Mouse (Mus musculus): ENCODE measurements around the gene Lmf2. TPM values are rescaled to one million over a fixed set of nuclear protein-coding genes. Genes with fewer than 3 reads are reported as not detected.

Gene Lmf2
- polyA plus RNA-seq, 1 experiment from 2014 or later = 26.8 TPM

GRCm38 (mm10) chr15:89384617-89385016 is 29.2 kb upstream of the Lmf2 start, which contains the start of gene Klhdc7b:
Gene Klhdc7b (plus strand): TSS chr15:89384917.
- H3K9ac ChIP-seq (ENCODE audit: low read depth, low read length) = no peak within 1 kb of the TSS
- DNase-seq (ENCODE audit: low spot score) (no peak), ATAC-seq (ENCODE audit: low FRiP score) (no peak)
- H3K9me3 ChIP-seq (ENCODE audit: control insufficient read depth, low read length) = no peaks in the 10 kb centered on the region
- WGBS = 91% methylated on average over 7 of the region's 7 CpGs
- H3K4me1 ChIP-seq (replicated peaks; ENCODE audit: control insufficient read depth, insufficient read depth, low read length) = no peaks in the 10 kb centered on the region; the same call in 1 of the 2 replicates
- H3K4me3 ChIP-seq (ENCODE audit: low read depth, low read length) = no peak within 1 kb of the TSS
- no peak within 1 kb of the TSS for H3K4me2 ChIP-seq (replicated peaks; ENCODE audit: low read depth, low read length)
- no peaks in the 10 kb centered on the region for H3K36me3 ChIP-seq (ENCODE audit: control insufficient read depth, insufficient read depth, low read length)
- peaks cover 1% of the 10 kb centered on the region for H3K27me3 ChIP-seq (ENCODE audit: control insufficient read depth, insufficient read depth, low read length)
- H3K27ac ChIP-seq (ENCODE audit: low read depth, low read length) = no peak within 1 kb of the TSS

GRCm38 (mm10) chr15:89379429-89379828 is 24.0 kb upstream of the Lmf2 start:
- H3K9ac ChIP-seq (ENCODE audit: low read depth, low read length) = peak overlapping the region; percentile 35
- peak overlapping the region; percentile 32 for H3K4me3 ChIP-seq (ENCODE audit: low read depth, low read length)
- 18% methylated on average over 10 of the region's 10 CpGs for WGBS
- no peaks in the 10 kb centered on the region for H3K9me3 ChIP-seq (ENCODE audit: control insufficient read depth, low read length)
- no peaks in the 10 kb centered on the region for H3K36me3 ChIP-seq (ENCODE audit: control insufficient read depth, insufficient read depth, low read length)
- no peak for DNase-seq (ENCODE audit: low spot score)
- ATAC-seq (ENCODE audit: low FRiP score) = no peak
- peaks cover 32% of the 10 kb centered on the region for H3K27me3 ChIP-seq (ENCODE audit: control insufficient read depth, insufficient read depth, low read length)
- H3K4me2 ChIP-seq (replicated peaks; ENCODE audit: low read depth, low read length) = peak overlapping the region; percentile 62
- H3K27ac ChIP-seq (ENCODE audit: low read depth, low read length) = no peak overlapping the region
- H3K4me1 ChIP-seq (replicated peaks; ENCODE audit: control insufficient read depth, insufficient read depth, low read length) = no peaks in the 10 kb centered on the region; the same call in 1 of the 2 replicates

GRCm38 (mm10) chr15:89378831-89379401 is 23.5 kb upstream of the Lmf2 start, which contains the start of gene Odf3b:
Gene Odf3b (minus strand): TSS chr15:89379282.
- no peaks in the 10 kb centered on the region for H3K36me3 ChIP-seq (ENCODE audit: control insufficient read depth, insufficient read depth, low read length)
- H3K27me3 ChIP-seq (ENCODE audit: control insufficient read depth, insufficient read depth, low read length) = peaks cover 32% of the 10 kb centered on the region
- no peak; the same call in 1 of the 2 replicates for ATAC-seq (ENCODE audit: low FRiP score)
- under 1% methylated on average over 33 of the region's 33 CpGs for WGBS
- H3K9ac ChIP-seq (ENCODE audit: low read depth, low read length) = peak within 1 kb of the TSS; percentile 35
- H3K27ac ChIP-seq (ENCODE audit: low read depth, low read length) = no peak within 1 kb of the TSS
- peak within 1 kb of the TSS; percentile 32 for H3K4me3 ChIP-seq (ENCODE audit: low read depth, low read length)
- no peaks in the 10 kb centered on the region for H3K9me3 ChIP-seq (ENCODE audit: control insufficient read depth, low read length)
- H3K4me2 ChIP-seq (replicated peaks; ENCODE audit: low read depth, low read length) = peak within 1 kb of the TSS; percentile 62
- H3K4me1 ChIP-seq (replicated peaks; ENCODE audit: control insufficient read depth, insufficient read depth, low read length) = no peaks in the 10 kb centered on the region; the same call in 1 of the 2 replicates
- peak; percentile 52 for DNase-seq (ENCODE audit: low spot score)

GRCm38 (mm10) chr15:89377938-89378828 is 22.7 kb upstream of the Lmf2 start:
- no peak for ATAC-seq (ENCODE audit: low FRiP score)
- peak overlapping the region; percentile 35 for H3K9ac ChIP-seq (ENCODE audit: low read depth, low read length)
- H3K9me3 ChIP-seq (ENCODE audit: control insufficient read depth, low read length) = no peaks in the 10 kb centered on the region
- no peaks in the 10 kb centered on the region for H3K36me3 ChIP-seq (ENCODE audit: control insufficient read depth, insufficient read depth, low read length)
- H3K4me1 ChIP-seq (replicated peaks; ENCODE audit: control insufficient read depth, insufficient read depth, low read length) = peaks cover under 1% of the 10 kb centered on the region
- 10% methylated on average over 41 of the region's 46 CpGs for WGBS
- H3K4me2 ChIP-seq (replicated peaks; ENCODE audit: low read depth, low read length) = peak overlapping the region; percentile 62
- H3K4me3 ChIP-seq (ENCODE audit: low read depth, low read length) = peak overlapping the region; percentile 32
- no peak for DNase-seq (ENCODE audit: low spot score)
- H3K27me3 ChIP-seq (ENCODE audit: control insufficient read depth, insufficient read depth, low read length) = peaks cover 32% of the 10 kb centered on the region
- no peak overlapping the region for H3K27ac ChIP-seq (ENCODE audit: low read depth, low read length)

- Histone ChIP-seq H3K27me3 (ENCODE audit: control insufficient read depth, insufficient read depth, low read length) (peaks cover 32% of the 10 kb centered on the region), H3K4me3 (ENCODE audit: low read depth, low read length) (no peak overlapping the region), H3K36me3 (ENCODE audit: control insufficient read depth, insufficient read depth, low read length) (no peaks in the 10 kb centered on the region), H3K4me2 (replicated peaks; ENCODE audit: low read depth, low read length) (no peak overlapping the region), H3K9ac (ENCODE audit: low read depth, low read length) (no peak overlapping the region), H3K27ac (ENCODE audit: low read depth, low read length) (no peak overlapping the region), H3K9me3 (ENCODE audit: control insufficient read depth, low read length) (no peaks in the 10 kb centered on the region), H3K4me1 (replicated peaks; ENCODE audit: control insufficient read depth, insufficient read depth, low read length) (peaks cover 4% of the 10 kb centered on the region)
- 5% methylated on average over 17 of the region's 18 CpGs for WGBS
- DNase-seq (ENCODE audit: low spot score) (peak; percentile 36), ATAC-seq (ENCODE audit: low FRiP score) (no peak)
These were observed 21.9 kb upstream of the Lmf2 start for GRCm38 (mm10) chr15:89377362-89377761.

DNA sequence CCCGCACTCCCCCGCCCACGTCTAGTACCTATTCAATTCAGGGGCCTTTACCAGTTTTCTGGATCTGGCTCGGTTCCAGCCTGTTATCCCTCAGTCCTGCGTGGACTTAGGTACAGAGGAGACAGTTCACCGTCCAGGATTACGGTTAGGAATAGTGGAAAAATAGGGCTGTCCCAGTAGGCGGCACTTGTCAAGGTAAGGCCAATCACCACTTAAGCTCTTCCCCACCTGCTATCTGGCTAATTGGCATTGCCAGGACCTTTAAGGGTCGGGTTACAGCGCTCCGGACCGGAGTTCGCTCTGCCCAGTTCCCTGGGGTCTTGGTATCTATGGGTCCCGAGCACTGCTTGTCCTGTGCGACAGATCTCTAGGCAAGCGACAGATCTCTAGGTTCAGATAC is 21.5 kb upstream of the Lmf2 start, which contains the start of gene Tymp:
Gene Tymp, minus strand, starts transcription at position 83 of the 400 bp plus-strand sequence.
- WGBS = 18% methylated on average over 16 of the region's 16 CpGs
- no peak within 1 kb of the TSS for H3K9ac ChIP-seq (ENCODE audit: low read depth, low read length)
- DNase-seq (ENCODE audit: low spot score) (no peak), ATAC-seq (ENCODE audit: low FRiP score) (no peak)
- H3K36me3 ChIP-seq (ENCODE audit: control insufficient read depth, insufficient read depth, low read length) = no peaks in the 10 kb centered on the region
- peaks cover 4% of the 10 kb centered on the region for H3K4me1 ChIP-seq (replicated peaks; ENCODE audit: control insufficient read depth, insufficient read depth, low read length)
- H3K27ac ChIP-seq (ENCODE audit: low read depth, low read length) = no peak within 1 kb of the TSS
- no peak within 1 kb of the TSS for H3K4me3 ChIP-seq (ENCODE audit: low read depth, low read length)
- no peaks in the 10 kb centered on the region for H3K9me3 ChIP-seq (ENCODE audit: control insufficient read depth, low read length)
- H3K27me3 ChIP-seq (ENCODE audit: control insufficient read depth, insufficient read depth, low read length) = peaks cover 32% of the 10 kb centered on the region
- H3K4me2 ChIP-seq (replicated peaks; ENCODE audit: low read depth, low read length) = no peak within 1 kb of the TSS

GRCm38 (mm10) chr15:89376040-89376439 is 20.6 kb upstream of the Lmf2 start:
- Histone ChIP-seq H3K27ac (ENCODE audit: low read depth, low read length) (no peak overlapping the region), H3K36me3 (ENCODE audit: control insufficient read depth, insufficient read depth, low read length) (peaks cover 5% of the 10 kb centered on the region; the same call in 1 of the 2 replicates), H3K9ac (ENCODE audit: low read depth, low read length) (no peak overlapping the region), H3K4me1 (replicated peaks; ENCODE audit: control insufficient read depth, insufficient read depth, low read length) (peaks cover 4% of the 10 kb centered on the region), H3K27me3 (ENCODE audit: control insufficient read depth, insufficient read depth, low read length) (peaks cover 32% of the 10 kb centered on the region), H3K4me2 (replicated peaks; ENCODE audit: low read depth, low read length) (no peak overlapping the region), H3K4me3 (ENCODE audit: low read depth, low read length) (no peak overlapping the region), H3K9me3 (ENCODE audit: control insufficient read depth, low read length) (no peaks in the 10 kb centered on the region)
- no peak for DNase-seq (ENCODE audit: low spot score)
- no peak for ATAC-seq (ENCODE audit: low FRiP score)
- 87% methylated on average over 7 of the region's 7 CpGs for WGBS

GRCm38 (mm10) chr15:89374801-89375534 is 19.5 kb upstream of the Lmf2 start:
- Histone ChIP-seq H3K27ac (ENCODE audit: low read depth, low read length) (no peak overlapping the region), H3K4me3 (ENCODE audit: low read depth, low read length) (no peak overlapping the region)

More at GRCm38 (mm10) chr15:89374801-89375534, 19.5 kb upstream of the Lmf2 start:
- peaks cover 4% of the 10 kb centered on the region for H3K4me1 ChIP-seq (replicated peaks; ENCODE audit: control insufficient read depth, insufficient read depth, low read length)
- H3K9me3 ChIP-seq (ENCODE audit: control insufficient read depth, low read length) = no peaks in the 10 kb centered on the region
- H3K36me3 ChIP-seq (ENCODE audit: control insufficient read depth, insufficient read depth, low read length) = peaks cover 7% of the 10 kb centered on the region; the same call in 1 of the 2 replicates
- WGBS = 89% methylated on average over 17 of the region's 17 CpGs
- H3K9ac ChIP-seq (ENCODE audit: low read depth, low read length) = no peak overlapping the region; the same call in 1 of the 2 replicates
- DNase-seq (ENCODE audit: low spot score) (no peak), ATAC-seq (ENCODE audit: low FRiP score) (no peak)
- H3K4me2 ChIP-seq (replicated peaks; ENCODE audit: low read depth, low read length) = no peak overlapping the region
- peaks cover 32% of the 10 kb centered on the region for H3K27me3 ChIP-seq (ENCODE audit: control insufficient read depth, insufficient read depth, low read length)
